Mouse (Mus musculus): ENCODE measurements around the gene Pxn.

Gene Pxn

GRCm38 (mm10) chr5:115506454-115507201 is at the start of gene Pxn:
Pxn (plus strand) TSS chr5:115506676.
- peak; percentile 92 for DNase-seq (ENCODE audit: low read depth, low spot score)

- no peak for DNase-seq (ENCODE audit: low read depth, low spot score)
These were observed 47.6 kb upstream of the Pxn start for GRCm38 (mm10) chr5:115458918-115459317.

GRCm38 (mm10) chr5:115464408-115465115 is 41.9 kb upstream of the Pxn start:
- no peak for DNase-seq (ENCODE audit: low read depth, low spot score)

GRCm38 (mm10) chr5:115465642-115466420 is 40.6 kb upstream of the Pxn start, which contains the start of gene Pla2g1b:
Pla2g1b (plus strand) TSS chr5:115466262.
- DNase-seq (ENCODE audit: low read depth, low spot score) = no peak

- no peak for DNase-seq (ENCODE audit: low read depth, low spot score)
These were observed 36.7 kb upstream of the Pxn start for GRCm38 (mm10) chr5:115469791-115470190.

GRCm38 (mm10) chr5:115470766-115471531 is 35.5 kb upstream of the Pxn start:
- no peak for DNase-seq (ENCODE audit: low read depth, low spot score)

GRCm38 (mm10) chr5:115473191-115473590 is 33.3 kb upstream of the Pxn start:
- no peak for DNase-seq (ENCODE audit: low read depth, low spot score)

- no peak for DNase-seq (ENCODE audit: low read depth, low spot score)
These were observed 32.2 kb upstream of the Pxn start for GRCm38 (mm10) chr5:115474174-115474828.

GRCm38 (mm10) chr5:115475337-115476106 is 31.0 kb upstream of the Pxn start:
- DNase-seq (ENCODE audit: low read depth, low spot score) = peak; percentile 88

- DNase-seq (ENCODE audit: low read depth, low spot score) = no peak
These were observed 30.3 kb upstream of the Pxn start for GRCm38 (mm10) chr5:115476107-115476727.

GRCm38 (mm10) chr5:115479561-115479960 is 26.9 kb upstream of the Pxn start:
- no peak for DNase-seq (ENCODE audit: low read depth, low spot score)

- no peak for DNase-seq (ENCODE audit: low read depth, low spot score)
These were observed 26.4 kb upstream of the Pxn start for GRCm38 (mm10) chr5:115480101-115480500.

- no peak for DNase-seq (ENCODE audit: low read depth, low spot score)
These were observed 23.8 kb upstream of the Pxn start for GRCm38 (mm10) chr5:115482390-115483265.

- DNase-seq (ENCODE audit: low read depth, low spot score) = no peak
These were observed 23.1 kb upstream of the Pxn start for GRCm38 (mm10) chr5:115483385-115483784.

- peak; percentile 93 for DNase-seq (ENCODE audit: low read depth, low spot score)
These were observed 22.2 kb upstream of the Pxn start, which contains the start of gene Sirt4 for GRCm38 (mm10) chr5:115483947-115484920. Sirt4 (minus strand) TSS chr5:115484725.

- no peak for DNase-seq (ENCODE audit: low read depth, low spot score)
These were observed 21.5 kb upstream of the Pxn start for GRCm38 (mm10) chr5:115484996-115485395.

- DNase-seq (ENCODE audit: low read depth, low spot score) = no peak
These were observed 20.8 kb upstream of the Pxn start for GRCm38 (mm10) chr5:115485489-115486205.
